Comparison of ENCODE assay signal across 17 mouse cellular contexts in the genomic region with DNA sequence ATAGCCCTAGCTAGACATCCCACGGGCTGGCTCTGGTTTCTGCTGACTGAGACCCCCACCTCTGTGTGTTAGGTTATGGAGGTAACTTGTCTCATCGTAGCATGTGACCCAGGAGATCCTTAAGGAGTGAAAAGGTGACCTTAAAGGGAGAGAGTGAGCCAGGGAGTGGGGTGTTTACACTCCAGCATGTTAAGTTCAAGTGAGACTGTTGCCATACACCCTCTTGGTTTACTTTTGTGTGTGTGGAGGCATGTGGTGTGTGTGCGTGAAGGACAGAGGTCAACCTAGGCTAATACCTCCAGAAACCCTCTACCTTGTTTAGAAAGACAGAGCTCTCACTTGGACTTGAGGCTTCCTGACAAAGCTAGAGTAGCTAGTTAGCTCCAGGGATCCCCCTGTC.
"Had no signal": no experiment of that assay in that cellular context is flagged by ENCODE, and none has a peak within 500 bp of the region (broad histone marks: within the 10 kb centered on the region; RNA-seq: fewer than 3 reads in every experiment).

No protein-coding gene starts in this region.

- H3K27ac ChIP-seq: hindbrain, postnatal 0 days; left cerebral cortex, adult 2 months; liver, embryonic 13.5 days had no signal

- H3K4me3 ChIP-seq: left cerebral cortex, adult 2 months; liver, embryonic 13.5 days had no signal

- ATAC-seq: hindbrain, postnatal 0 days; inflammation-experienced regulatory T-cells, adult 6 months; intestine, embryonic 16.5 days had no signal

- H3K9ac ChIP-seq: liver, embryonic 13.5 days had no signal

- H3K27me3 ChIP-seq: liver, embryonic 13.5 days had no signal

- DNase-seq: kidney, adult 18-20 months; kidney, postnatal 14 days; layer of hippocampus, postnatal 36 days; liver, embryonic 13.5 days; lung, adult 2 months; midbrain, embryonic 14.5 days; right cerebral cortex, adult 18-20 months; right cerebral cortex, postnatal 14 days; spleen, adult 18-20 months; thymus, adult 2 months; thymus, postnatal 14 days; thymus, postnatal 4 days had no signal

- H3K36me3 ChIP-seq: liver, embryonic 13.5 days had no signal

- H3K9me3 ChIP-seq: liver, embryonic 13.5 days had no signal

- H3K4me2 ChIP-seq: liver, embryonic 13.5 days; midbrain, embryonic 11.5 days had no signal
